Mouse (Mus musculus) kidney, postnatal 14 days (tissue): ENCODE data around the gene Gabarapl2.

Experiments used
- DNase-seq: peaks from one replicate; pipeline ENCODE4 v3.0.0; 2022; ENCODE audit warnings: mixed read lengths

The Gabarapl2 gene

DNA sequence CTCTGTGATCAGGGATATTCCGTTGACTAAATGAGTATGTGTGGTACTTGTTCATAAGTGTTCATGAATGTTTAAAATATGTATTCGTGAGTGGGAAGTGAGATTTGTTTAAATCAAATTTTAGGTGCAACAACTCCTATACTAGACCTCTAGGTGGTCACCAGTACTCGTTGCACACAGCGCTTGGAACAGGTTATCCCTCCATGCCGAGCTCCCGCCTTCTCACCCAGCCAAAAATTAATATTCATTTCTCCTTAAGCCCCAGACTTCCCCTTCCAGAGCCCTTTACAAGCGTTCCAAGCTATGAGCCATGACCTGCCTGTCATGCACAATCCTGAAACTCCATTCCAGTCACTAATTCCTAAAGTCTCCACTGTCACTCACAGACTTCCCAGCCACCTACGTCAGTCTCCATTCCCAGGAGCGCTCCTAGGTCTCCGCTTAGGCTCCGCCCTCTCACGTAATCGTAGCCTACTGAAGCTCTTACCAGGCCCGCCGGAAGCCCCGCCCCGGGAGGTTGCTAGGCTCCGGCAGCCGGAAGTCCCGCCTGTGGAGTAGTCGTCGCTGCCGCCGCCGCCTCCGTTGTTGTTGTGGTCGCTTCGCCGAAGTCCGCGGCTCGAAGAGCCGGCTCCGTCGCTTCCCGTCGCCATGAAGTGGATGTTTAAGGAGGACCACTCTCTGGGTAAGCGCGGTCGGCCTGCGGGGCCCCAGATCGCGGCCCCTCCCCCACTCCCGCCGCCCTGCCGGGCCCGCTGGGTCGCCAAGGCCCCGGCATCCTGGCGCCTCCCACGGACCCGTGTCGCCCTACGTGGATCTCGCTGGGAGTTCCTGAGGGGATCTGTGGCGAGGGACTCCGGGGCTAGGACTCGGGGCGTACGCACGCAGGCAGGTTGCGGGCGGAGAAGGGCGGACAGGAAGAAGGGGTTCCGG, at the start of gene Gabarapl2:
Gene Gabarapl2, plus strand, starts transcription at position 533 of the 930 bp plus-strand sequence.
- peak; percentile 99 for DNase-seq

DNA sequence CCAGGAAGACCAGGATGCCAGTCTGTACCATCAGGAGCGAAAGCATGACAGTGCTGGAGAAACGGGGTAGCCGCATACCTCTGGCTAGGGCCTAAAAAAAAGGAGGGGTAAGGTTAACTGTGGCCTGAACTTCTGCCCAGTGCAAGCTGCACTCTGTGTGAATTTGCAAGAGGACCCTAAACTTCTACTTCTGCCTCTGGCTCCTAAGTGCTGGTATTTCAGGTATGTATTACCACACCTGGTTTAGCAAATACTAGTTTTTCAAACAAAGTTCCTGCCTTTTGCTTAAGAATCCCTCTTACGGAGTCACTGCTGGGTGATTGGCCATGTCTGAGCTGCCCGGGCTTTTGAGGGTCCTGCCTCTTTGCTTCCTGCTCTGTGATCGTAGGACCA, 49.6 kb upstream of the Gabarapl2 start:
- no peak for DNase-seq

DNA sequence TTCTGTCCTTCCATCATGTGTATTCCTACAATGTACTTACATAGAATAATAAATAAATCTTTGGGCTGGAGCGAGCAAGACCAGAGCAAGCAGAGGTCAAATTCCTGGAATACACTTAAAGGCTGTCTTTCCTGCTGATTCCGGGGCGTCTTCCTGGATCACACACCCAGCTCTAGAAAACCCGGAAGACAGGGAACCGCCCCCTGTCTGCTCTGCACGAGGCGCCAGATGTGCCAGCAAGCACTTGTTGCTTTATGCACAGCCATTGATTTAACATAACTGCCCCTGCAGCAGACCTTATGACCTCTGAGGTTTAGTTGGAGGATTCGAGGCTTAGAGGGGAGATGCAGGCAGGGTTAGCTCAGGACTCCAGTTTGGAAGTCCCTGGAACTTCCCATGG, 48.5 kb upstream of the Gabarapl2 start:
- DNase-seq, result no peak

DNA sequence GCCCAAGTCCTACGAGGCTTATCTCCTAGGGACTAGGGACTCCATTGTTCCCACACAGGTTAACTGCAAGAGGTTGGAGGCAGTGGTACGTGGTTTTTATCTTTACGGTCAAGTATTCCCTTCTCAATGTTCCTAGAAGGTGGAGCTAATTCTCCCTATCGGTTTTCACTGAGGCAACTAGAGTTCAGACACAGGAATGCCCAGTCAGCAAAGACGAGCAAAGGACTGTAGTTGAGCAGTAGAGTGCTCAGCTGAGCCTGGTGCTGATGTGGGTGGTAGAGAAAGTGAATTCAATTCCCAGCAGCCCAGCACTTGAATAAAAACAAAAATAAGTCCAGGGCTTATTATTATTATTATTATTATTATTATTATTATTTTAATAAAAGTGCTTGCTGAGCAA, 47.9 kb upstream of the Gabarapl2 start:
- no peak for DNase-seq

DNA sequence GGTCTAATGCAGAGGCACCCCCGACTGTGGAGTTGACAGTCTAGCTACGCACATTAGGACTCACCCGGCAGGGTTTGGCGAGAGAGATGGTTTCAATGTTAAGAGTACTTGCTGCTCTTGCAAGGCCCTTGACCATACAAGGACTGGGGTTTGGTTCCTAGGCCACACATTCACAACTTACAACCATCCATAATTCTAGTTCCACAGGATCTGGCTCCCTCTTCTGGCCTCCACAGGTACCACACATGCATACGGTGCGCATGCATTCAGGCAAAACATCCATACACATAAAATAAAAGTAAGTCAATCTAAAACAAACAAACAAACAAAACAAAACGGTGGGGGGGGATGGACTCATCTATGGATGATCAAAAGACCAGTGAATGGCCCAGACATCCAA, 45.5 kb upstream of the Gabarapl2 start:
- no peak for DNase-seq

DNA sequence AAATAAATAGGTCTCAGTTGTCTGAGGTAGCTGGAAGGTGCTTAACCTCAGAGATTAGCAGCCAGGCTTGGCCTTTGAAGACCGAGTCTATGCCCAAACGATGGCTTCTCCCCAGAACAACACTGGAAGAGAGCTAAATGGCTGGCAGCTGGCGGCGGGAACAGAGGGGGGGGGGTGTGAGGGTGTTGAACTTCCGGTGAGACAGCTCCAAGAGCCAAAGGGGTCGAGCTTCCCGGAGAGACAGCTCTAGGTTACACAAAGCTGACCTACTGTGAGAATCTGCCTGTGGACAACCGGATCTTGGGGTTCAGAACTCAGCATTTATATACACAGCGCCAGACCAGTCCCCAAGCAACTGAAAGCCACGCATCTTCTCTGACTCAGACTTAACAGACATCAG, 41.9 kb upstream of the Gabarapl2 start:
- DNase-seq, result no peak

DNA sequence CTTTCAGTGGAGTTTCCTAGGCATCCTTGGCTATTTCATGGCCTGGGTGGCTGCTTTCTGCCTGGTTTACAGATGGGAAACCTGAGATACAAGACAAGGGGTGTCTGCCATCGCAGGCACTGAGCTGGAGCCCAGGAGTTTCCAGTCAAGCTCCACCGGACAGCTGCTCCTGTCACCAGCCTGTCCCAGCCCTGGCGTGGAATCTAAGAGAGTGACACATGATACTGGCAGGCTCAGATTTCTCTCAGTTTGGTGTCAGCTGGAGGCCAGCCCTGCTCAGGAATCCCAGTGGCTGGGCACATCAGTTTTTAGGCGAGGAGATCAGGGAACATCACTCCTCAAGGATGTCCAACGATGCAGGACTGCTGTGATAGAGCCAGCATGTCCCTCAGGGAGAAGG, 38.4 kb upstream of the Gabarapl2 start:
- DNase-seq, result no peak

DNA sequence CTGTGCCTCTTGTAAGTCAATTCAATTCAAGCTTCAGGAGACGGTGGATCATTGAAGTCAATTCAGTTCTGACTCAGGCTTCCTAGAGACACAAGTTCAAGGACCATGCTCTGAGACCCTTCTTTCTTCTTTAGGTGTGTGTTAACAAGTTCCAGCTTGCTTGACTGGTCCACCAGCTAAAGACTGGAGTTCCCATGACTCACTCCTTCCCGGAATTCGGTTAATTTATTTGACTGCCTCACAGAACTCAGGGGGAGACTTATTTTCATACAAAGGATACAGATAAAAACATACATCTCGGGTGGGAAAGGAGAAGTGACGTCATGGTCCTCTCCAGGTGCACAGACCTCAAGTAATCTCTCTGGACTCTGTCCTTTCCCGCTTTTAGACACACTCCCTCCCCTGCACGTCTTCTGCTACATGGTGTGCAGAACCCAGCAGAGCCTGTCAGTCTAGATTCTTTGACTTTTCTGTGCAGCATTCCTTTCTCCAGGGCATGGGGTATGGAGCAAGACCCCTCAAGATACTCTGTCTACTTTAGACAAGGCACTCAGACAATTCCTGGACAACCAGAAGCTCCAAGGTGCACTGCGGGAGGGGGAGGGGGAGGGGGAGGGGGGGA, 34.9 kb upstream of the Gabarapl2 start:
- no peak for DNase-seq

DNA sequence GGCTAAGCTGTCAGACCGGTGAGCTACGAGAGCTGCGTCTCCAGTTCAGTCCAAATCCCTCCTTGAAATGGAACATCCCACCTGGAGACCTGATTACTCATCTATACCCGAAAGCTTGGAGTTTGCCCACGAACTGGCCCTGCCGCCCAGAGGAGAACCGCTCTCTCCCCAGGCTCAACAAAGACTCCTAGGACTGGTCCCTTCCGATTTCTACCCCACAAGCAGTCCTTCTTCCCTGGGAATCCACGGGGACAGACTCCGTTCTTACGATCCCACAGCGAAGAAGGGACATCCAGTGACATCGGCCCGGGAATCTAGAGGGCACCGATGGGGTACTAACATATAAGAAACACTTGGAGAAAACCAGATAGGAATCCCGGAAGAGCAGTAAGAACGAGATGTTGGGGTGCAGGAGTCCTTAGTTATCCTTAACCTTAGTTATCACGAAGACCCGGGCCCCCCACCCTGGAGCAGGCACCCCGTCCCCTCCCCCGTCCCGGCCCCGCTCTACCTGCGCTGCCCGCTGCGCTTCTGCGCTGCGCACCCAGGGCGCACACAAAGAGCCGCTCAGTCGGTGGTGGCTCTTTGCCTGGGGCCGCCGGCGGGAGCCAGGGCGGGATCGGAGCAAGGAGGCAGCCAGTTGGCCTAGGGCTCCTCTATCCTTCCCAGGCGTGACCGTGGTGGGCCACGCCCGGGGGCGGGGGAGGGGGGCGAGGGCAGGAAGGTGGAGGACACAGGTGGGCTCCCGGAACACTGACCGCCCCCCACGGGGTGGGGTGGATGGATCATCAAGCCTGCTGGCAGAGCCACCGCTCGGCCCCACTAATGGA, 30.7 kb upstream of the Gabarapl2 start, which contains the start of gene Chst5:
Gene Chst5, minus strand, starts transcription at position 827 of the 830 bp plus-strand sequence.
- no peak for DNase-seq

DNA sequence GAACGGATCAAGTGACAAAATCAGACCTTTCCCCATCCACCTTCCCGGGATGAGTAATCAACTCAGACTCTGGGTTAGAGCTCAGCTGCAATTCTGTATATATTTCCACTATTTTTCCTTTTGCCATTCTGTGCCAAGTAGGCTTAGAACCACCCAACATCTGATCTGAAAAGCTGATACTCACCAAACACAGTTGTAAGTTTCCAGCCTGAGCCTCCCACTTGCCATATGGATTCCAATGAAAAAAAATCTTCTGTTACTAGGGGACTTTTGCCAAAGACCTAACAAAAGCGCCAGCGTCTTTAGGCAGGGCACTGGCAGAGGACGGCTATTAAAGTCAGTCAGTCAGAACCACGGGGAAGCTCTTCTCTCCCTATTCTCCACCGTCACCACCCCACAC, 28.9 kb upstream of the Gabarapl2 start:
- DNase-seq, result no peak

DNA sequence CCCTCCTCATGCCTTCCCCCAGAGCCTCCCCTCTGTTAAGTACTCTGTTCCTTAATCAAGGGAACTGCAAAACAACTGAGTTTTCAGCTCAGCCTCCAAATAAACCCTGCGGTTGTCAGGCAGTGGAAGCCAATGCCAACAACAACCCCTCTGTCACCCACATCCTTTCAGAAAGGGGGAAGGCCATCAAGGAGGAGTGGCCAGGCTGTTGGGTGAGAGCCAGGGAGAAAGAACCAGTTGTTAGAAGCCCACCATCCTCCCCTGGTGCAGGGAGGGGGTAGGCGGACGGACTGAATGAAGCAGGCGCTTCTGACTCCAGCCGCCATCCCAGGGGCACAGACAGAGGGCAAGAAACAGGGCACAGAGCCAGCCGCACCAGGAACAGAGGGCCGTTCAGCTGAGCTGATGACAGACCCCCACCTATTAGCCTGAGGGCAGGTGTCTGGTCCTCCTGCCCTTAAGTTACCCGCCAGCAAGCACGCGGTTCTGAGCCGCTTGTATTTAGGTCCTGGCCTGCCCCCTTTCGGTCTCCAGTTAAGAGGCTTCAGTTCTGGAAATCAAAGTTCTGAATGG, 27.6 kb upstream of the Gabarapl2 start:
- no peak for DNase-seq

DNA sequence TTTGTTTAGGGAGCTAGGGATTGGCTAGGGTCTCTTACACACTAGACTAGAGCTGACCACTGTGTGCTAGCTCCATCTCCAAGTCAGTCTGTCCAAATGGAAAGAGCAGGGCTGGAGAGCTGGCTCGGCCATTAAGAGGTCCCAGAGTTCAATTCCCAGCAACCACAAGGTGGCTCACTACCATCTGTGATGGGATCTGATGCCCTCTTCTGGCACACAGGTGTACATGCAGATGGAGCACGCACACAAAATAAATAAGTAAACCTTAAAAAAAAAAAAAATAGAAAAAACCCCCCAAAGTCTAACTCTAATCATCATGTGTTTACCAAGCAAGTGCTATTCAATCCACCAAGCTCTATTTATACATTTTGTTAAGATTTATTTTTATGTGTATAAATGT, 20.8 kb upstream of the Gabarapl2 start:
- DNase-seq, result no peak

DNA sequence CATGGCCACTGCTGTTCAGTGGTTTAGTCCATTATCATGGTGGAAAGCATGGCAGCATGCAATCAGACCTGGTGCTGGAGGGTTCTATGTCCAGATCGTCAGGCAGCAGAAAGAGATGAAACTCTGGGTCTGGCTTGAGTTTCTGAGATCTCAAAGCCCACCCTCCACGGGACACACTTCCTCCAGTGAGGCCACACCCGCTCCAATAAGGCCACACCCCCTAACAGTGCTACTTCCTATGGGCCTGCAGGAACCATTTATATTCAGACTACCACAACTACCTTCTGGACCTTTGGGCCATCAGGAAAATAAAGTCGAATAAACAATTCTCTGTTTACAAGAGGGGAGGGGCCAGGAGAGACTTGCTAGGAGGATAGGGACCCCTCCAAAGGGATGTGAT, 19.5 kb upstream of the Gabarapl2 start:
- DNase-seq, result no peak

DNA sequence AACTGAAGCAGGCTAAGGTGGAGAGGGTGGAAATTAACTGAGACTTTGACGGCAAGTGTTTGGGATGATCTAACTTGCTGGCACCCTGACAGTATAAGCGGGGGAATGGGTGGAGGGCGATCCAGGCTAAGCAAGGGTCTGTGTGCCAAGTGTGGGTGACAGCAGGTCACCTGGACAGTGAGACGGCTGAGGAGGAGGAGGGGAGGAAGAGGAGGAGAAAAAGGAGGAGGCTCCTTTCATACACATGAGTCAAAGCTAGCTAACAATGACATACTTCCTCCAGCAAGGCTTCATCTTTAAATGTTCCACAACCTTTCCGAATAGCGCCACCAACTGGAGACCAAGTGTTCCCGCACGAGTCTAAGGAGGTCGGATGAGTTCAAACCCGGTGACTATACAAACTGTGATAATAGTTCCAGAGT, 17.1 kb upstream of the Gabarapl2 start:
- peak; percentile 53 for DNase-seq

DNA sequence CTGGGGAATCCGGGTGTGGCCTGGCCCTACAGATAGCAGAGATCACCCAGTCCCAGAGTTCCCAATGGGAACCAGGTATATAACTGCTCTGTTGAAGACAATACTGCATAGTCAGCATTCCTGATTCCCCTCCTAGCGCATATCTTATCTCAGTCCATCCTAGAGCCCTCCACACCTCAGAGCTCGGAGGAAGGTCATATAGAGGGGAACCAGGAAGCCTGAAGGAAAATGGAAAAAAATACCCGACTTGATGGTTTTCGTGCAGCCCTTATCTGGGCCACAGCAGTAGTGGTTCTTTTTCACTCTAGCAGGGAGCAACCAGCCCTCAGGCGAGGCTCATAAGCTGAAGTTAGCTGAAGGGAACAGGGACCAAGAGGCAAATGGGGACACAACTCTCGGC, 15.5 kb upstream of the Gabarapl2 start:
- DNase-seq, result no peak

DNA sequence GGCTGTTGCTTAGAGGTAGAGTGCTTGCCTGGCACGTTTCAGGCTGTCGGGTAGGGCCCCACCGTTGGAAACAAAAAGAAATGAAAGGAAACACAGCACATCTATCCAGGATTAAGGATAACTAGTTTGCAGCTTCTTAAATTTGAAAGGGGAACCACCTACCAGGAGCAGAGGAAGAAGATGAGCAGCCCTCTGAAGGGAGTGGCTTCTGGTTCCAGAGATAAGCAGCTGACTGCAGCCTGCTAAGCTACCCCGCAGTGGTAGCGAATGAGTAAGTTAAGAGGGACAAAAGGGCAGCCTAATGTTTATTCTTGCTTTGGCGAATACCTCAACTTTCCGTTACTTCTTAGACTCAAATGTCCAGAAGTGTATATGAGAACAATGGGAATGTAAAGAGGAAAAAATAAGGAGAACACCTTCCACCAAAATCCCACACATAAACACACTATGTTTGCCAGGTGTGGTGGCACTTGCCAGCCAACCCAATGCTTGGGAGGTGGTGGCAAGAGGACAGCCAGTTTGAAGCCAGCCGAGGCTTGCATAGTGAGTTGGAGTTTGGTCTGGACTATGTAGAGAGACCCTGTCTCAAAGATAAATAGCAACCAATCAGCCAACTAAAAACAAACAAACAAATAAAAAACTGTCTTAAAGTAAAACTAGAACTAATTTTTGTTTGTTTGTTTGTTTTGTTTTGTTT, 10.7 kb upstream of the Gabarapl2 start:
- no peak for DNase-seq

DNA sequence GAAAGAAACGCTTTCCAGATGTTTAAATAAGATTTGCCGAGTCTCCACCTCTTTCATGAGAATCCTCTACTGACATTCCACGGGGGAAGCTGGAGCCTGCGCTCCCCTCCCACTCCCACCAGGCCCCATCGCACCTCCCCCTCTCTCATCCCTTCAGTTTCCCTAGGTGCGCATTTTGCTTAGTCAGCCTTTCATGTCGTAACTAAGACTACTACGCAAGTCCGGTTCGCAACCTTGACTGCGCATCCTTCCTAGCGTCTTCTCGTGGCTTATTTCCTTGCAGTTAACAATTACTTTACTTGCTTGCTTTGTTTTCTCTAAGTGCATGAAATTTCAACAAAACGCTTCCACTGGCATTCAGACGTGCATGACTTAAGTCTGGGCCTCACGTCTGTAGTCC, 8.8 kb upstream of the Gabarapl2 start:
- no peak for DNase-seq

DNA sequence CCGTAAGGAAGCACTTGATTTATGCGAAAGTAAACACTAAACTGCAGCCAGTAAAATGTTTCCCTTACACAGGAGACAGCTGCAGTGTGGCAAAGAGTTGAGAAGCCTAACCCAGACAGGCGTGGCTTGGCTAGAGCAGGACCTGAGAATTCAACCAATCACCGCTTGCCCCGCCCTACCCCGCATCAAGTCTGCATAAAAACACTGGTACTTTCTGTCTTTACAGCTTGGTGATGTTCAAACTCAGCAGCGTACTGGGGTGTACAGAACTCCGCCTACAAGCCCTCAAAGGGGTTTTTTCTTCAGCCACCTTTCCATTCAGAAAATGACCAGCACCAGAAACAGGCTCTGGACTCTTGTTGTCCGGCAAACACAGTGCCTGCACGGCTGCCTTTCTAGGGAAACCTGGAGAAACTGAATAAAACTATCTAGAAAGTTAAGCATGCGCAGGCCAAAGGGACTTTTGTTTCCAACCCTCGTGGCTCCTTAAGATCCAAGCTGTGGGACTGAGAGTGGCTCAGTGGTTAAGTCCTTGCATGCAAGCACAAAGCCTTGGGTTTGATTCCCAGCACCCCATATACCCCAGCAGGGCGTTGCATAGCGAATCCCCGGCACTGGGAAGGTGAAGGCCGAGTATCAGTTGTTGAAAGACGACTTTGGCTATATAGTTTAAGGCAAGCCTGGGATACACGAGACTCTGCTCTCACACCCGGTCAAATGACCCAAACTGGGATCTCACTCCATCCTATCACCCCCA, 7.7 kb upstream of the Gabarapl2 start:
- DNase-seq, result peak; percentile 84

DNA sequence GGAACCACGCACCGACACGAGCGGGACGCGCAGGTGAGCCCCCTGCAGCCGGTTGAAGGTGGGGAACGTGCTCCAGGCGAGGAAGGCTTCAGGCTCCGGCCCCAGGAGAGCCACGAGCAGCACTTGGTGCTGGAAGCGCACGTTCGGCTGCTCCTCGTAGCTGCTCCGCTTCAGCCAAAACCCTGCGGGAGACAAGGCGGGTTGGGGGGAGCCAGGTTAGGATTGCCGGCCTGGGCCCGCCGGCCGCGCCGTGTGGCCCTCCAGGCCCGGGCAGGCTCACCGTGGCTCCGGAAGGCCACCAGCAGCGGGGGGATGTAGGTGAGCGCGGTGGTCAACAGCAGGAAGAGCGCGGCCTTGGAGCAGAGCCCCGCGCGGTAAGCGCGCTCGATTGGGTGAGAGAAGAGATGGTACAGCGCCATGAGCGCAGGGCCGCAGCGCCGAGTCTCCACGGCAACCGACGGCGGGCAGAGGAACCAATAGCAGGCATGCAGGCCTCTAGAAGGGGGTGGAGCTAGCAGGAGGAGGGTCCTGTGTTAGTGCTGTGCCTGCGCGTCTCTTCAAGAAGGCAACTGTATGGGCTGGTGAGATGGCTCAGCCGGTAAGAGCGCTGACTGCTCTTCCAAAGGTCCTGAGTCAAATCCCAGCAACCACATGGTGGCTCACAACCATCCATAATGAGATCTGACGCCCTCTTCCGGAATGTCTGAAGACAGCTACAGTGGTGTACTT, 7.0 kb upstream of the Gabarapl2 start, which contains the start of gene Tmem231:
Gene Tmem231, minus strand, starts transcription at position 534 of the 729 bp plus-strand sequence.
- peak; percentile 94 for DNase-seq

DNA sequence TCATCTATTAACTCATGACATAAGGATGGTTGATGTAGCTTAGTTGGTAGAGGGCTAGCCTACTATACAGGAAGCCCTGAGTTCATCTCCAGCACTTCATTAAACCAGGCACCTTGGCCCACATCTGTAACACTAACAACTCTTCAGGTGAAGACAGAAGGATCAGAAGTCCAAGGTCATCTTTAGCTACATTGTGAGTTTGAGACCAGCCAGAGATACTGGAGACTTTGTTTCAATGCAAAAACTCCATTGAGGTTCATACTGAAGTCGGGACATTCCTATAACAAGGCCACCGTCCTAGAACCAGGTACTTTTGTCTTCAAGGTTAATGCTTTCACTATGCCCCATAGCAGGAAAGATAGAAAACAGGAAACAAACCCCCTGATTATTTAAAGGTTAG, 6.3 kb upstream of the Gabarapl2 start:
- DNase-seq, result no peak

DNA sequence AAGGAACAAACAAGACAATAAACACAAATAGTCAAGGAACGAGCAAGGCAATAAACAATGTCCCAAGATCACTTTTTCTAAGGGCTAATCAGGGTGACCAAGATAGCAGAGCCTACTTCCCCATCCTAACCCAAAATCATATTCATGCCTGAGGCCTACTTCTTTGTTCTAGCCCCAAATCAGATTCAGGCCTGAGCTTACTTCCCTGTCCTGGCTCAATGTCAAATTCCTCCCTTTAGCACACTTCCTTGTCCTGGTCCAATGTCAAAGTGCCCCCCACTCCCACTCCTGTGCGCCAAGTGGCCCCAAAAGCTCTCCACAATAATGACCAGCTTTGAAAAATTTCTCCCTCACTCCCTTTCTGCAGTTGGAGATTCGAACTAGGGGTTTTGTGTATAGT, 3.3 kb upstream of the Gabarapl2 start:
- DNase-seq, result no peak
